Mouse (Mus musculus): ENCODE measurements around the gene Il21r. TPM values are rescaled to one million over a fixed set of nuclear protein-coding genes. Genes with fewer than 3 reads are reported as not detected.

The Il21r gene
- polyA plus RNA-seq, 1 experiment = 39.9 TPM

GRCm38 (mm10) chr7:125600136-125600535 is 3.1 kb upstream of the Il21r start:
- Histone ChIP-seq H3K4me1 (ENCODE audit: control insufficient read depth, insufficient read depth, low read length) (peaks cover 22% of the 10 kb centered on the region), H3K4me3 (replicated peaks; ENCODE audit: control insufficient read depth, low read depth, low read length) (no peak overlapping the region), H3K27ac (ENCODE audit: control insufficient read depth, insufficient read depth, low read depth, low read length, poor library complexity) (0 out of 2 replicates have a peak overlapping the region, but pooled peaks have one; percentile 7)
- TF ChIP-seq POLR2A (IDR thresholded peaks at IDR 0.05; ENCODE audit: borderline replicate concordance, control insufficient read depth, low read depth, low read length) (no peak), CTCF (IDR thresholded peaks at IDR 0.05; ENCODE audit: control insufficient read depth, insufficient read depth, low read length) (no peak)
- 47% methylated on average over 10 of the region's 10 CpGs for WGBS

GRCm38 (mm10) chr7:125600612-125601279 is 2.5 kb upstream of the Il21r start:
- H3K4me3 ChIP-seq (replicated peaks; ENCODE audit: control insufficient read depth, low read depth, low read length) = no peak overlapping the region
- H3K4me1 ChIP-seq (ENCODE audit: control insufficient read depth, insufficient read depth, low read length) = peaks cover 22% of the 10 kb centered on the region
- WGBS = 7% methylated on average over 6 of the region's 6 CpGs
- H3K27ac ChIP-seq (ENCODE audit: control insufficient read depth, insufficient read depth, low read depth, low read length, poor library complexity) = peak overlapping the region; percentile 15
- TF ChIP-seq POLR2A (IDR thresholded peaks at IDR 0.05; ENCODE audit: borderline replicate concordance, control insufficient read depth, low read depth, low read length) (no peak), CTCF (IDR thresholded peaks at IDR 0.05; ENCODE audit: control insufficient read depth, insufficient read depth, low read length) (no peak)

- Histone ChIP-seq H3K4me1 (ENCODE audit: control insufficient read depth, insufficient read depth, low read length) (peaks cover 22% of the 10 kb centered on the region), H3K27ac (ENCODE audit: control insufficient read depth, insufficient read depth, low read depth, low read length, poor library complexity) (peak overlapping the region; percentile 15), H3K4me3 (replicated peaks; ENCODE audit: control insufficient read depth, low read depth, low read length) (no peak overlapping the region)
- TF ChIP-seq POLR2A (IDR thresholded peaks at IDR 0.05; ENCODE audit: borderline replicate concordance, control insufficient read depth, low read depth, low read length) = no peak
- TF ChIP-seq CTCF (IDR thresholded peaks at IDR 0.05; ENCODE audit: control insufficient read depth, insufficient read depth, low read length) = no peak
- 63% methylated on average over 6 of the region's 6 CpGs for WGBS
Observed at GRCm38 (mm10) chr7:125601280-125601670, 2.0 kb upstream of the Il21r start.

- no peak for TF ChIP-seq CTCF (IDR thresholded peaks at IDR 0.05; ENCODE audit: control insufficient read depth, insufficient read depth, low read length)
- TF ChIP-seq POLR2A (IDR thresholded peaks at IDR 0.05; ENCODE audit: borderline replicate concordance, control insufficient read depth, low read depth, low read length) = no peak
- H3K27ac ChIP-seq (ENCODE audit: control insufficient read depth, insufficient read depth, low read depth, low read length, poor library complexity) = peak overlapping the region; percentile 0; the same call in 1 of the 2 replicates
- no peak overlapping the region for H3K4me3 ChIP-seq (replicated peaks; ENCODE audit: control insufficient read depth, low read depth, low read length)
- H3K4me1 ChIP-seq (ENCODE audit: control insufficient read depth, insufficient read depth, low read length) = peaks cover 26% of the 10 kb centered on the region
- WGBS = 47% methylated on average over 11 of the region's 11 CpGs
Observed at GRCm38 (mm10) chr7:125601821-125602448, 1.3 kb upstream of the Il21r start.

GRCm38 (mm10) chr7:125604362-125605319 is 1.4 kb downstream of the Il21r start:
- 77% methylated on average over 12 of the region's 12 CpGs for WGBS
- Histone ChIP-seq H3K4me1 (ENCODE audit: control insufficient read depth, insufficient read depth, low read length) (peaks cover 24% of the 10 kb centered on the region), H3K27ac (ENCODE audit: control insufficient read depth, insufficient read depth, low read depth, low read length, poor library complexity) (peak overlapping the region; percentile 56), H3K4me3 (replicated peaks; ENCODE audit: control insufficient read depth, low read depth, low read length) (peak overlapping the region; percentile 50)
- no peak for TF ChIP-seq CTCF (IDR thresholded peaks at IDR 0.05; ENCODE audit: control insufficient read depth, insufficient read depth, low read length)
- no peak for TF ChIP-seq POLR2A (IDR thresholded peaks at IDR 0.05; ENCODE audit: borderline replicate concordance, control insufficient read depth, low read depth, low read length)

GRCm38 (mm10) chr7:125605725-125606139 is 2.5 kb downstream of the Il21r start:
- peak overlapping the region; percentile 50 for H3K4me3 ChIP-seq (replicated peaks; ENCODE audit: control insufficient read depth, low read depth, low read length)
- H3K4me1 ChIP-seq (ENCODE audit: control insufficient read depth, insufficient read depth, low read length) = peaks cover 16% of the 10 kb centered on the region
- peak overlapping the region; percentile 56 for H3K27ac ChIP-seq (ENCODE audit: control insufficient read depth, insufficient read depth, low read depth, low read length, poor library complexity)
- 55% methylated on average over 4 of the region's 4 CpGs for WGBS
- TF ChIP-seq POLR2A (IDR thresholded peaks at IDR 0.05; ENCODE audit: borderline replicate concordance, control insufficient read depth, low read depth, low read length) (no peak), CTCF (IDR thresholded peaks at IDR 0.05; ENCODE audit: control insufficient read depth, insufficient read depth, low read length) (no peak)

- no peak overlapping the region for H3K4me3 ChIP-seq (replicated peaks; ENCODE audit: control insufficient read depth, low read depth, low read length)
- TF ChIP-seq POLR2A (IDR thresholded peaks at IDR 0.05; ENCODE audit: borderline replicate concordance, control insufficient read depth, low read depth, low read length) = no peak
- H3K4me1 ChIP-seq (ENCODE audit: control insufficient read depth, insufficient read depth, low read length) = peaks cover 12% of the 10 kb centered on the region
- peak overlapping the region; percentile 50 for H3K27ac ChIP-seq (ENCODE audit: control insufficient read depth, insufficient read depth, low read depth, low read length, poor library complexity)
- WGBS = 73% methylated on average over 2 of the region's 2 CpGs
Observed at GRCm38 (mm10) chr7:125606265-125607164, 3.3 kb downstream of the Il21r start.

All from bone marrow, adult 2 months (tissue).